Mouse (Mus musculus): ENCODE data around the gene Asic5. TPM values are rescaled to one million over a fixed set of nuclear protein-coding genes. Genes with fewer than 3 reads are reported as not detected.

The Asic5 gene
- polyA plus RNA-seq, 1 experiment from 2014 or later: not detected

- H3K4me2 ChIP-seq (replicated peaks; ENCODE audit: low read depth, low read length): no peak overlapping the region
- no peak overlapping the region for H3K27ac ChIP-seq (ENCODE audit: low read depth, low read length)
- no peaks in the 10 kb centered on the region for H3K4me1 ChIP-seq (ENCODE audit: control insufficient read depth, insufficient read depth, low read length)
- H3K9me3 ChIP-seq (ENCODE audit: control insufficient read depth, low read length): no peaks in the 10 kb centered on the region
- H3K4me3 ChIP-seq (ENCODE audit: low read length): no peak overlapping the region
- no peak for ATAC-seq (ENCODE audit: low FRiP score, low TSS enrichment)
- H3K27me3 ChIP-seq (ENCODE audit: control insufficient read depth, insufficient read depth, low read length): no peaks in the 10 kb centered on the region
- no peaks in the 10 kb centered on the region; the same call in 1 of the 2 replicates for H3K36me3 ChIP-seq (ENCODE audit: control insufficient read depth, insufficient read depth, low read length)
- no peak overlapping the region for H3K9ac ChIP-seq (ENCODE audit: low read depth, low read length)
- WGBS: 72% methylated on average over 1 of the region's 1 CpGs
Measured at GRCm38 (mm10) chr3:82027286-82027685, 45.2 kb downstream of the Asic5 start.

DNA sequence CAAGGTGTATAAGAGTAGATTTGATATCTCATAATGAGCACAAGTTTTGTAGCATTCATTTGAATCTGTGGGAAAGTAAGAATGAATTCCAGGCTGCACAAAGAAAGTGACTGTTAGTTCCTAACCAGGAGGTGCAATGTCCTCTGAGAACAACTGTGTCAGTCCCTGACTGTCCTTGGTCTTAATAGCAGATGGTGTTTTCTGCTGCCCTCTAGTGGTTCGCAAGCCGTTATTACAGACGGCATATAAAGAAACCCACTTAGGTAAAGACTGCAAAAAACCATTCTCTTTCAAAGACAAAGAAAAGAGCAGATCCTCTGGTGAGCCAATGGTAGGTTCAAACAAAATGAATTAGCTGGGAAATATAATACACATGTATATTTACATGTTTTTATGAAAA, 47.1 kb downstream of the Asic5 start:
- no peak overlapping the region for H3K9ac ChIP-seq (ENCODE audit: low read depth, low read length)
- WGBS: 0% methylated on average over 3 of the region's 3 CpGs
- H3K27me3 ChIP-seq (ENCODE audit: control insufficient read depth, insufficient read depth, low read length): no peaks in the 10 kb centered on the region
- no peak overlapping the region for H3K27ac ChIP-seq (ENCODE audit: low read depth, low read length)
- H3K4me3 ChIP-seq (ENCODE audit: low read length): no peak overlapping the region
- H3K4me1 ChIP-seq (ENCODE audit: control insufficient read depth, insufficient read depth, low read length): no peaks in the 10 kb centered on the region
- peaks cover 4% of the 10 kb centered on the region; the same call in 1 of the 2 replicates for H3K36me3 ChIP-seq (ENCODE audit: control insufficient read depth, insufficient read depth, low read length)
- H3K4me2 ChIP-seq (replicated peaks; ENCODE audit: low read depth, low read length): no peak overlapping the region
- H3K9me3 ChIP-seq (ENCODE audit: control insufficient read depth, low read length): no peaks in the 10 kb centered on the region
- ATAC-seq (ENCODE audit: low FRiP score, low TSS enrichment): 0 out of 2 replicates have a peak, but pooled peaks have one; percentile 66

DNA sequence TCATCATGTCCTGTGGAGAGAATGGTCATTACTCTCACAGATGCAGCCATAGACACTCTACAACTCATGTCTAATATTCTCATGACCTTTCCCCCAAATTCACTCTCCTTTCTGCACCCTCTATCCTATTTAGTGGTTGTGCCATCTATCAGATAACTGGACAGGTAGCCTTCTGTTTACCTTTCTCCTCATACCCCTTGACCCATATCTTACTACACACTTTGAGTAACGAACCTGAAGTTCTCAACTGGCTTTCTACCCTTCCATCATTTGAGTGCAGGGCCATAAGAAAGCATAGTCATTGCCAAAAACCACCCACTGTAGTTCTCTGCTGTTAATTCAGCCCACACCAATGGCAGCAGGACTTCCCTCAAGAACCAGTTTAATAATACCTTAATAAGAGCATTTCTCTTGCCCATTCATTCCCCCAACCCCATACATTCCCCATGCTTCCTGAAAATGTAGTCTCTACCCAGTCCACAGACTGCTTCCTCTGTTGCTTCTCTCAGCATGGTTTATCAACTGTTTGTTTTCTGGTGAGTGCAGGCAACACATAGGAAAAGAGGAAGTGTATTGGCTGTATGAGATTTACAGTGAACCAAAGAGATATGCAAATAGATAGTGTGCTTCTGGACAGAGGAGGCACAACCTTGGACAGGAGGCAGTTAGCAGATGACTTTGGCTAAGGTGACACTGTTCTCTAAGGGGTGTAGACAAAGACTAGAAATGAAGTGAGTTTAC, 48.1 kb downstream of the Asic5 start:
- no peak overlapping the region for H3K4me2 ChIP-seq (replicated peaks; ENCODE audit: low read depth, low read length)
- ATAC-seq (ENCODE audit: low FRiP score, low TSS enrichment): no peak
- H3K27ac ChIP-seq (ENCODE audit: low read depth, low read length): no peak overlapping the region
- 73% methylated on average over 1 of the region's 1 CpGs for WGBS
- no peaks in the 10 kb centered on the region for H3K27me3 ChIP-seq (ENCODE audit: control insufficient read depth, insufficient read depth, low read length)
- H3K9me3 ChIP-seq (ENCODE audit: control insufficient read depth, low read length): no peaks in the 10 kb centered on the region
- no peaks in the 10 kb centered on the region for H3K4me1 ChIP-seq (ENCODE audit: control insufficient read depth, insufficient read depth, low read length)
- H3K4me3 ChIP-seq (ENCODE audit: low read length): no peak overlapping the region
- no peak overlapping the region for H3K9ac ChIP-seq (ENCODE audit: low read depth, low read length)
- H3K36me3 ChIP-seq (ENCODE audit: control insufficient read depth, insufficient read depth, low read length): peaks cover 7% of the 10 kb centered on the region; the same call in 1 of the 2 replicates

DNA sequence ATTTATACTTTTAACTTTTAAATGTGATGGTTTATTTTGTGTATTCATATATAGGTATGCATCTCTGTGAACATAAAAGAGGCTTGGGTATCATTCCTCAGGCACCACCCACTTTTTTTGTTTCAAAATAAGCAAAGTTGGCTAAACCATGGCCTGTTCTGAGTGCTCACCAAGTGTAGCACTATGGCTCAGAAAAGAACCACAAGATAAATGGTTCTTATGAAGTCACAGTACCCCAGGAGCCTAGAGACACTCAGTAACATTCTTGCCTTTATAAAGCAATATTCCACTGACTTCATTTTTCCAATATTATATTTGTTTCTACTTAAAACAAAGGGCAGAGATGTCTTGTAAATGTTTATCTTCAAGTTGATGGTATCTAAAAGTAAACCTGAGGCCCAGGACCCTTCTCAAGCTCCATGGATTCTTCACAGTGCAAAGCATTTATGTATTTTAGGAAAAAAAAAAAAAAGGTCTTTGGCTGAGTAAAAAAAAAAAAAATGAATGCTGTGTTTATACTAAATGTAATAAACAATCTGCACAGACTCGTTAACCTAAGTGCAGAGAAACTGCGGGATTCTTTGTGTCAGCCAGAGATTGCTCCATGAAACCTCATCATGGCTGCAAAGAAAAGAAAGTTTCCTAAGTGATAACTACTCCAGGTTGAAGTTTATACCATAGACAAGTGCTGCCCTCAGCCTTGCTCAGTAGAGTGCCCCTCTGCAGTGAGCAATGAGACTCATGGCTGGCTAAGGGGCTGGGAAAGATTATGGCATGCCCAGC, 54.4 kb downstream of the Asic5 start:
- no peaks in the 10 kb centered on the region for H3K27me3 ChIP-seq (ENCODE audit: control insufficient read depth, insufficient read depth, low read length)
- no peak for ATAC-seq (ENCODE audit: low FRiP score, low TSS enrichment)
- no peak overlapping the region for H3K27ac ChIP-seq (ENCODE audit: low read depth, low read length)
- H3K36me3 ChIP-seq (ENCODE audit: control insufficient read depth, insufficient read depth, low read length): peaks cover 16% of the 10 kb centered on the region; the same call in 1 of the 2 replicates
- 92% methylated on average over 2 of the region's 2 CpGs for WGBS
- no peak overlapping the region for H3K9ac ChIP-seq (ENCODE audit: low read depth, low read length)
- no peaks in the 10 kb centered on the region for H3K4me1 ChIP-seq (ENCODE audit: control insufficient read depth, insufficient read depth, low read length)
- H3K9me3 ChIP-seq (ENCODE audit: control insufficient read depth, low read length): no peaks in the 10 kb centered on the region
- no peak overlapping the region for H3K4me3 ChIP-seq (ENCODE audit: low read length)
- no peak overlapping the region for H3K4me2 ChIP-seq (replicated peaks; ENCODE audit: low read depth, low read length)

GRCm38 (mm10) chr3:82043676-82044075, 61.6 kb downstream of the Asic5 start:
- Histone ChIP-seq H3K27ac (ENCODE audit: low read depth, low read length) (no peak overlapping the region), H3K27me3 (ENCODE audit: control insufficient read depth, insufficient read depth, low read length) (no peaks in the 10 kb centered on the region), H3K4me3 (ENCODE audit: low read length) (no peak overlapping the region), H3K9ac (ENCODE audit: low read depth, low read length) (no peak overlapping the region), H3K9me3 (ENCODE audit: control insufficient read depth, low read length) (no peaks in the 10 kb centered on the region), H3K4me1 (ENCODE audit: control insufficient read depth, insufficient read depth, low read length) (no peaks in the 10 kb centered on the region), H3K36me3 (ENCODE audit: control insufficient read depth, insufficient read depth, low read length) (peaks cover 8% of the 10 kb centered on the region; the same call in 1 of the 2 replicates), H3K4me2 (replicated peaks; ENCODE audit: low read depth, low read length) (no peak overlapping the region)
- no peak for ATAC-seq (ENCODE audit: low FRiP score, low TSS enrichment)
- WGBS: 90% methylated on average over 6 of the region's 6 CpGs

DNA sequence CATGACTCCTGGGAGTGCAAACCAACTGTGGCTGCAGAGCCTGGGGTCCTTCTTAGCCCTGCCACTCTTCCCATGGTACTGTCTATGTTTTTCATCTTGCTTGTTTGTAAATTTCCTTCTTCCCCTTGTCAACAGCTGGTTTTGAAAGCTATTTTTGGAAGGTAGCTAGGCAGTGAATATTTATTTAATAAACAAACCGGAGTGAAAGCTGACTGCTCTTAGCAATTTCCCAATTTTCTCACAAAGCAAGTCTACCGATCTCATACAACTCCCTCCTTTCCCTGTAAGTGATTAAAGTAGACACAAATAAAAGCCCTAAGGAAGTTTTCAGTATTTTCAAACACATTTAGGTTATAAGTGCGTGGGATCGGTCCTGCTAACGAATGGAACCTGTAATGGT, 62.8 kb downstream of the Asic5 start:
- no peaks in the 10 kb centered on the region for H3K27me3 ChIP-seq (ENCODE audit: control insufficient read depth, insufficient read depth, low read length)
- no peaks in the 10 kb centered on the region for H3K4me1 ChIP-seq (ENCODE audit: control insufficient read depth, insufficient read depth, low read length)
- no peak for ATAC-seq (ENCODE audit: low FRiP score, low TSS enrichment)
- H3K4me3 ChIP-seq (ENCODE audit: low read length): no peak overlapping the region
- no peak overlapping the region for H3K4me2 ChIP-seq (replicated peaks; ENCODE audit: low read depth, low read length)
- no peaks in the 10 kb centered on the region for H3K9me3 ChIP-seq (ENCODE audit: control insufficient read depth, low read length)
- peaks cover 2% of the 10 kb centered on the region; the same call in 1 of the 2 replicates for H3K36me3 ChIP-seq (ENCODE audit: control insufficient read depth, insufficient read depth, low read length)
- H3K27ac ChIP-seq (ENCODE audit: low read depth, low read length): no peak overlapping the region
- WGBS: 75% methylated on average over 5 of the region's 5 CpGs
- H3K9ac ChIP-seq (ENCODE audit: low read depth, low read length): no peak overlapping the region

DNA sequence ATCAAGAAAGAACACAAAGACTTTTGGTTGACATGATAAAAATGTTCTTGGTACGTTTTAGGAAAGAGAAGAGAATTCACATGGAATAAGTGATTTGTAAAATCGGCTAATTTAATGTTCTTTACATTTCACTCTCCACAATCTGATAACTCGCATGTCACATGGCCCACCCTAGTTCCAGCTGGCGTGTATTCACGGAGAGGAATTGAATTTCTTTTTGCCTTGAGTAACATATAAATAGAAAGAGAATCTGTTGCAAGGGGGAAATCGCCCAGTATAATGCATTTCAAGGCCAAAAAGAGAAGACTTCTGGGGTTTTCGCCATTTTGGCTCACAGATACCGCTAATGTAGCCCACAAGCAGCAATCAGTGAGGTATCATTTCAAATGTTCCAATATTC, 64.0 kb downstream of the Asic5 start:
- Histone ChIP-seq H3K4me3 (ENCODE audit: low read length) (no peak overlapping the region), H3K9me3 (ENCODE audit: control insufficient read depth, low read length) (no peaks in the 10 kb centered on the region), H3K4me1 (ENCODE audit: control insufficient read depth, insufficient read depth, low read length) (no peaks in the 10 kb centered on the region), H3K27ac (ENCODE audit: low read depth, low read length) (no peak overlapping the region), H3K9ac (ENCODE audit: low read depth, low read length) (no peak overlapping the region), H3K27me3 (ENCODE audit: control insufficient read depth, insufficient read depth, low read length) (no peaks in the 10 kb centered on the region), H3K4me2 (replicated peaks; ENCODE audit: low read depth, low read length) (no peak overlapping the region), H3K36me3 (ENCODE audit: control insufficient read depth, insufficient read depth, low read length) (no peaks in the 10 kb centered on the region; the same call in 1 of the 2 replicates)
- WGBS: 87% methylated on average over 8 of the region's 8 CpGs
- no peak for ATAC-seq (ENCODE audit: low FRiP score, low TSS enrichment)

GRCm38 (mm10) chr3:82047100-82047753, 65.1 kb downstream of the Asic5 start:
- no peaks in the 10 kb centered on the region for H3K9me3 ChIP-seq (ENCODE audit: control insufficient read depth, low read length)
- H3K9ac ChIP-seq (ENCODE audit: low read depth, low read length): no peak overlapping the region
- ATAC-seq (ENCODE audit: low FRiP score, low TSS enrichment): 0 out of 2 replicates have a peak, but pooled peaks have one; percentile 68
- WGBS: 33% methylated on average over 8 of the region's 8 CpGs
- no peak overlapping the region for H3K4me2 ChIP-seq (replicated peaks; ENCODE audit: low read depth, low read length)
- no peaks in the 10 kb centered on the region for H3K4me1 ChIP-seq (ENCODE audit: control insufficient read depth, insufficient read depth, low read length)
- no peak overlapping the region for H3K27ac ChIP-seq (ENCODE audit: low read depth, low read length)
- H3K36me3 ChIP-seq (ENCODE audit: control insufficient read depth, insufficient read depth, low read length): no peaks in the 10 kb centered on the region; the same call in 1 of the 2 replicates
- no peaks in the 10 kb centered on the region for H3K27me3 ChIP-seq (ENCODE audit: control insufficient read depth, insufficient read depth, low read length)
- H3K4me3 ChIP-seq (ENCODE audit: low read length): no peak overlapping the region

Measured in kidney, embryonic 14.5 days (tissue).